Mouse (Mus musculus) macrophage (primary cell): ENCODE results near the gene Ndufa3. TPM values are rescaled to one million over a fixed set of nuclear protein-coding genes. Genes with fewer than 3 reads are reported as not detected.

ENCODE experiments used
- polyA plus RNA-seq: library from polyadenylated mRNA; stranded (reverse); fragments of 250-400 nt; gene quantifications from 3 replicates; pipeline ENCODE4 v1.2.4, GENCODE M21; 2018; ENCODE audit warnings: inconsistent platforms

Ndufa3 gene
- polyA plus RNA-seq, 1 experiment from 2014 or later = 248 TPM

Other genes starting within 250 kb of the Ndufa3 start
- gene Cacng8, start 226.7 kb upstream of the Ndufa3 start, polyA plus RNA-seq = not detected in 3 replicates
- gene Cacng6, start 193.2 kb upstream of the Ndufa3 start, polyA plus RNA-seq = not detected in 3 replicates
- gene Tarm1, start 114.7 kb upstream of the Ndufa3 start, polyA plus RNA-seq = 0.34 to 0.75 TPM (median 0.42 TPM) in 3 replicates
- not detected in 3 replicates for gene Oscar, start 1.2 kb upstream of the Ndufa3 start, polyA plus RNA-seq
- 16.1 to 19.8 TPM (median 18.6 TPM) in 3 replicates for gene Tfpt, start 12.6 kb downstream of the Ndufa3 start, polyA plus RNA-seq
- 35.3 to 71.0 TPM (median 40.2 TPM) in 3 replicates for gene Prpf31, start 12.6 kb downstream of the Ndufa3 start, polyA plus RNA-seq
- 28.4 to 47.4 TPM (median 36.0 TPM) in 3 replicates for gene Cnot3, start 27.9 kb downstream of the Ndufa3 start, polyA plus RNA-seq
- 13.7 to 21.9 TPM (median 15.4 TPM) in 3 replicates for gene Leng1, start 48.5 kb downstream of the Ndufa3 start, polyA plus RNA-seq
- gene Tmc4, start 60.2 kb downstream of the Ndufa3 start, polyA plus RNA-seq = 0.28 to 2.0 TPM (median 0.70 TPM) in 3 replicates
- gene Tsen34, start 75.5 kb downstream of the Ndufa3 start, polyA plus RNA-seq = 16.8 to 42.4 TPM (median 42.3 TPM) in 3 replicates
- 31.1 to 42.2 TPM (median 40.9 TPM) in 3 replicates for gene Mboat7, start 76.2 kb downstream of the Ndufa3 start, polyA plus RNA-seq
- gene Rps9, start 86.6 kb downstream of the Ndufa3 start, polyA plus RNA-seq = 597 to 1,790 TPM (median 1,385 TPM) in 3 replicates
- 163 to 667 TPM (median 409 TPM) in 3 replicates for gene Pirb, start 103.0 kb downstream of the Ndufa3 start, polyA plus RNA-seq
- gene Gm15448, start 208.3 kb downstream of the Ndufa3 start, polyA plus RNA-seq = 3.2 to 7.5 TPM (median 4.7 TPM) in 3 replicates
- 108 to 233 TPM (median 186 TPM) in 3 replicates for gene Pira2, start 227.7 kb downstream of the Ndufa3 start, polyA plus RNA-seq